Mouse (Mus musculus): ENCODE results near the gene Bnip3.

Gene Bnip3

DNA sequence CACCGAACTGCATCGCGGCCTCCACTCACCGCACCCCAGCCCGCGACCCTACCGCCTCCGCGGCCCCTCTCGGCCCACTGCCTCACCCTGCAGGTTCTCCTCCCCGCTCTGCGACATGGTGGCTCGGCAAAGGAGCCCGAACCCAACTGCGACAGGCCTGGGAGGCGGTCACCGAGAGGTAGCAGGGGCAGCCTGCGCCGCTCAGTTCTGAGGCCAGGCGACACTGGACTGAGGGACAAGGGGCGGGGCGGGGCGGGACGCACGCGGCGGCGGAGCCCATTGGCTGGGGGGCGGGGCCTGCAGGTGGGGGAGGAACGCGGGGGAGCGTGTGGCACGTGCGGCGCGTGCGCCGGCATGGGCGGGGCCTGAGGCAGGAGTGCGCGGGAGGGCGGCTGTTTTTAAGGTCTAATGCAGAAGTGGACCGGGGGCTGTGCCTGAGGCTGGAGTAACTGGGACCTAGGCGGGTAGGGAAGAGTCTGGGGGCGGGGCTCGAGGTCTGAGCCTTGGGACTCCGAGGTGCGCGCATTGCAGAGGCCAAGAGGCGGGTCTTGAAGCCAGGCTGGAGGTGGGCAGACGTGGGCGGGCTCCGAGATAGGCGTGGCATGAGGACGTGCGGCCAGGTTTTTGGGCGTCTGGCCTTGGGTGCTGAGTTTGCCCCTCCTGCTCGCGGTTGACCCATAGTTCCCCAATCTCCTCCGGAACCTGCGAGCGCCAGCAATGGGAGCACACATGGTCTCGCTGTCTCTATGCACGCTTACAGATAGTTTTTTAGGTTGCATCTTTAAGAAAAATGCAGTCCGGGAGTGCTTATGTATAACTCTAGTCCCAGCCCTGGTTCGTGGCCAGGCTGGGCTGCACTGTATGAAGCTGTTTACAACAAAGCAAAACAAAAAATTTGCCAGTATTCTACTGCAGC is at the start of gene Bnip3:
Bnip3 (minus strand) TSS at position 243 of the 916 bp plus-strand sequence.
- ChIA-PET POLR2A (interaction anchor here in 3 of 4 experiments (0.8 to 3.0 kb wide), 15 partner anchors 10 to 1473 kb away, joined by 3 to 29 read pairs (median 4); partner anchors contain the start of genes Mapk1ip1 (in 2 of the 3) and Ppp2r2d (in 2 of the 3)), CTCF (interaction anchor here in 3 of 4 experiments (0.6 to 1.8 kb wide), 9 partner anchors 10 to 69 kb away, joined by 3 to 10 read pairs (median 3); no protein-coding TSS in a partner anchor)

DNA sequence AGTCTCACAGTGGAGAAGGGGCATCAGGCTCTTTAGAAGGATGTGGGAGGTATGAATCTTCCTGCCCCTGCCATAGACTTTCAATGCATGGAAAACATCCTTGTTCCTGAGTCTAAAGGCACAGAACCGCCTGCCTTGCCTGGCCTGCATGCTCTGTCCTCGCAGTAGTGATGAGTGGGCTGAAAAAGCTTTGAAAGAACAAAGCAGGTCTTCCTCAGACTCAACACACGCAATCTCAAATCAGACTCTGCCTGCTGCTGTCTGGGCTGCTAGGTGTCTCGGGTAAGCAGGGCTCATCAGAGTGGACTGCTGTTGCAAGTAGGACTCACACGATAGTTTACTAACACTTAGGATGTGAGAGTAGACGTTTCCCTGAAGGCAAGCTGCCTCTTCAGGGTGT is 47.8 kb upstream of the Bnip3 start:
- CTCF ChIA-PET: no interaction called here
- POLR2A ChIA-PET: no interaction called here

DNA sequence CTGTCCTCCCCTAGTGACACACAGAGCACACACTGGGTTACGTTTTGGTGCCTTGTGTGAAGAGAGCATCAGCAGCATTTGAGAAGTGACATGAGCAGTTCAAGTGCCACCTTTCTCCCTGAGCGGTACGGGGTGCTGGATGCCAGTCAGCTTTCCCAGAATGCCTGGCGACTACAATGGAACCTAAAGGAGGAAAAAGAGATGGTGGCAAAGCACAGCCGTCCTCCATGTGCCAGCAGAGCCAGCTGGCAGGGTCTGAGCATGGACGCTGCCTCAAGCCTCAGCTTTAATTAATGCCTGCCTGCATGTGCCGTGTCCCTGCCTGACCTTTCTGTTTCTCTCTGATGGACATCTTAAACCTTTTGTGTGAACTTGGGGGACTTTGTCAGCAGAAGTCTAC is 46.5 kb upstream of the Bnip3 start:
- POLR2A ChIA-PET: no interaction called here

GRCm38 (mm10) chr7:138948309-138948708 is 39.0 kb upstream of the Bnip3 start:
- ChIA-PET CTCF (no interaction called here), POLR2A (no interaction called here)

More for the DNA sequence above, 46.5 kb upstream of the Bnip3 start:
- CTCF ChIA-PET: no interaction called here

DNA sequence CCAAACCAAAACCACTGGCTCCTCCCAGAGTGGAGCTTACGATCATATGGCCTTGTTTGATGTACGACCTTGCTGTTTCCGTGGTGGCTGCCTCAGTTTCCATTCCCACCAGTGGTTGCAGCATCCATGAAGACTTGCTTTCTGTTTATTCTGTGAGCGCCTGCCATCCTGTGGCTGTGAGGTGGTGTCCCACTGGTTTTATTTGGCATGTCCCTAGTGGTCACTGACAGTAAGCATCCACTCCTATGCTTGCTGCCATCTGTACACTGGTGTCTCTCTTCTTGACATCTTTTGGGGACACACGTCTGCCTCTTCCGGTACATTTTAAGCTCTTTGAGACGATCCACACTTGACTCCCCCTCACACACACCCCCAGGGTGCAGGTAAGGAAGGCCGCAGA is 38.4 kb upstream of the Bnip3 start:
- ChIA-PET CTCF (no interaction called here), POLR2A (interaction anchor here in 1 of 4 experiments (0.6 kb wide), 1 partner anchor 1597 kb away, joined by 3 read pairs; no protein-coding TSS in a partner anchor)

DNA sequence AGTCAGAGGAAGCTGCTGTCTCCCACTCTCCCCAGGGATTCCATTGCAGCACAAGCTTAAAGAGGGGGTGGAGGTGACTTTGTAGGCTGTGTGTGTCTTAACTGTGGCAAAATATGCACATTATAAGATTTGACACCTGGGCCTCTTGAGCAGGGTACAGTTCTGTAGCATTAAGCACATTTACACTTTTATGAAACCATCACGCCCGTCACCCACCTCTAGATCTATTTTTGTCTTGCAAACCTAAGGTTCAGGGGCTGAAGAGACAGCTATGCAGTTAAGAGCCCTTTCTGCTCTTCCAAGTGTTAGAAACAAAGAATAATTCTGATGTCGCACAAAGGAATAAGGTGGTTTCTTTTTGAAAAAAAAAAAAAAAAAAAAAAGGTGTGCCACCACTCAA is 36.3 kb upstream of the Bnip3 start:
- POLR2A ChIA-PET: interaction anchor here in 1 of 4 experiments (0.7 kb wide), 2 partner anchors 99 to 697 kb away, joined by 4 read pairs; no protein-coding TSS in a partner anchor

GRCm38 (mm10) chr7:138942301-138942700 is 33.0 kb upstream of the Bnip3 start:
- CTCF ChIA-PET: interaction anchor here in 3 of 4 experiments (0.7 to 1.5 kb wide), 3 partner anchors 19 to 331 kb away, joined by 3 to 4 read pairs (median 3); no protein-coding TSS in a partner anchor
- POLR2A ChIA-PET: no interaction called here

More for the DNA sequence above, 36.3 kb upstream of the Bnip3 start:
- CTCF ChIA-PET: interaction anchor here in 1 of 4 experiments (1.0 kb wide), 1 partner anchor 22 kb away, joined by 3 read pairs; no protein-coding TSS in a partner anchor

GRCm38 (mm10) chr7:138941571-138941970 is 32.3 kb upstream of the Bnip3 start:
- CTCF ChIA-PET: interaction anchor here in 1 of 4 experiments (1.4 to 1.5 kb wide), 2 partner anchors 18 to 70 kb away, joined by 3 to 4 read pairs; no protein-coding TSS in a partner anchor
- POLR2A ChIA-PET: no interaction called here

DNA sequence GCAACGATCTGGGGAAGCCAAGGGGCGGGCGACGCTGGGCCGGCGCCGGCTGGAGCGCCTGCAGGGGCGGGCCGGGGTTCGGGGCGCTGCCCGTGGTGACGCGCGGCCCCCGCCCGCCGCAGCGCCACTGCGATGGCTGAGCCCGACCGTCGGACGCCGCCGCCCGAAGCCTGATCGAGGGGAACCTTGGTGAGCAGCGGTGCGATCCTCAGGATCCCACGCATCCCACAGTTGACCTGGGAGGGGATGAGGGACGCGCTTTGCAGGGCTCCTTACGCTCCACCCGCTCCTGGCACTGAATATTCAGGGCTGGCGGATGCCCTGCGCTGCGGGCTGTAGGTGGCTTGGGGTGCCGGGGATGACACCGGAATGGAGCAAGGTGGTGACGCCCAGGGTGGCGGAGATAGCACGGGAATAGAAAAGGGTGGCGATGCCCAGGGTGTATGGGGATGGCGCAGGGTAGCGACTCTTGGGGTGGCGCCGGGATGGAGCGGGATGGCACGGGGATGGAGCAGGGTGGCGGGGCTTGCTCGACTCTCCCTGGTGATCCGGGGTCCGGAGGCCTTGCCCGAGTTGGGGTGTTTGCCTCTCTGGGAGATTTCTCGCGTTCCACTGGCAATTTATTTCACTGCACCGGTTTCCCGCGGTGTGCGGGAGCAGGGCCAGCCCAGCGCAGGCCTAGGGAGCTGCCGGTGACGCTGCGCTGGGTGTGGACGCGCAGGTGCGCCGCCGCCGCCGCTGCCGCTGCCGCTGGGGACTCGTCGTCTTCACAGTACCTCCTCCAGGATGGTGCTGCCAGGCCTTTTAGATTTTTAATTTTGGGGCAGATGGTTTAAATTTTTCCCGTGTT is 31.5 kb upstream of the Bnip3 start, which contains the start of gene Jakmip3:
Jakmip3 (plus strand) TSS at position 119 of the 850 bp plus-strand sequence.
- ChIA-PET CTCF (interaction anchor here in 1 of 4 experiments (1.0 to 1.5 kb wide), 3 partner anchors 17 to 251 kb away, joined by 3 to 4 read pairs (median 3); no protein-coding TSS in a partner anchor), POLR2A (no interaction called here)

- ChIA-PET CTCF (interaction anchor here in 1 of 4 experiments (1.0 to 2.3 kb wide), 2 partner anchors 16 to 252 kb away, joined by 3 to 7 read pairs; no protein-coding TSS in a partner anchor), POLR2A (no interaction called here)
Observed at GRCm38 (mm10) chr7:138940256-138940611, 30.9 kb upstream of the Bnip3 start.

- CTCF ChIA-PET: interaction anchor here in 3 of 4 experiments (0.6 to 2.3 kb wide), 4 partner anchors 15 to 1374 kb away, joined by 3 to 7 read pairs (median 4); no protein-coding TSS in a partner anchor
- POLR2A ChIA-PET: no interaction called here
Observed at GRCm38 (mm10) chr7:138938991-138939390, 29.7 kb upstream of the Bnip3 start.

DNA sequence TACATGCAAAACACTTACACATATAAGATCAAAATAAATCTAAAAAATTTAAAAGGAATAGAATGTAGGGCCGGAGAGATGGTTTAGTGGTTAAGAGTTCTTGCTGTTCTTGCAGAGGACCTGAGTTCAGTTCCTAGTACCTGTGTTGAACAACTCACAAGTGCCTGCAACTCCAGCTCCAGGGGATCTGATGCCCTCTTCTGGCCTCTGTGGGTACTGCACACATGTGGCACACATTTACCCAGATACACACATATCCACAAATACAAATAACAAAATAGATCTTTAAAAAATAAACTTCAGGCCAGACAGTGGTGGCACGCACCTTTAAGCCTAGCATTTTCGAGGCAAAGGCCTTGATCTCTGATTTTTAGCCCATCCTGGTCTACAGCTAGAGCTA is 25.2 kb upstream of the Bnip3 start:
- ChIA-PET CTCF (interaction anchor here in 1 of 4 experiments (1.0 kb wide), 1 partner anchor 11 kb away, joined by 3 read pairs; no protein-coding TSS in a partner anchor), POLR2A (no interaction called here)

DNA sequence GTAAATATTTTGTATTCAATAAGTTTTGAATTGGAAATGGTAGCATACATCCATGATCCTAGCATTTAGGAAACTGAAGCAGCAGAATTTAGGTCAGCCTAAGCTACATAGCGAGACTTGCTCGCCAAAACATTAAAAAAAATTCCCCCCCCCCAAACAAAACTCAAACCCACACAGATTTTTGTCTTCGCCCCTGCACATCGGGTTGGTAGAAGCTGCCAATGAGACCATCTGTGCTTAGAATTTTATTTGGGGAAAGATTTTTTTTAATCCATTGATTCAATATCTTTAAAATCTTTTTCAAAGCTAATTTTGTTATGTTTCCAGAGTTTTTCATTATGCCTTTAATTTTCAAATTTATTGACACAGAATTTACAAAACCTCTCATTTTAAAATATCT is 19.1 kb upstream of the Bnip3 start:
- ChIA-PET CTCF (interaction anchor here in 2 of 4 experiments (0.6 to 1.3 kb wide), 2 partner anchors 194 to 218 kb away, joined by 4 read pairs; no protein-coding TSS in a partner anchor), POLR2A (interaction anchor here in 2 of 4 experiments (0.6 to 1.6 kb wide), 3 partner anchors 8 to 373 kb away, joined by 3 to 5 read pairs (median 5); no protein-coding TSS in a partner anchor)

DNA sequence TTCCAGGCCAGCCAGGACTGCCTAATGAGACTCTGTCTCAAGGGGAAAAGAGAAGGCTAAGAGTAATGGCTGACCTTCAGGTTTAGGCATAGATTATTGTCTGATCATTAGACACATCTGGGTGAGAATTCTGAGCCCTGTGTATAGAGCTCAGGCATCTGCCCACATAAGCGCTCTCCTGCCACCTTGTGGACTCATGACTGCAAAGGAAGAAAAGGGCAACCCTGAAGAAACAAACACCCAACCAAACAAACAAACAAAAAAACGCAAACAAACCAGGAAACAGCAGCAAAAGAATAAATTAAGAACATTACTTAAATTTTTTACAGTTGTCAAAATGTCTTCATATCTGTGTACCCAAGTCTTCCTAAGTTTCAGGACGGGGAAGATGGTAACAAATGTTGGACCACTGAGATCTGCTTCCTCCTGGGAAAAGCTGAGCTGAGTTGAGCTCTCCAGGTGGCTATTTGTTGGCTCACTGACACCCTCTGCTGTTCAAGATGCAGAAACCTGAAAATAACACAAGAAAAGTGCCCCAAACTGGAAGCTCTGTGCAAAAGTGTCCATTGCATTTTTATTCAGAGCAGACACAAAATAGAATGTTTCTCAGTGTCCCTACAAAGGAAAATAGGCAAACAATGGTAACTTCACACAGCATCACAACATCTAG is 14.6 kb upstream of the Bnip3 start:
- ChIA-PET POLR2A (interaction anchor here (0.7 to 2.2 kb wide), 15 partner anchors 14 to 92 kb away, joined by 3 to 7 read pairs (median 4); partner anchors contain the start of genes Mapk1ip1 (in 2 of the 4) and Ppp2r2d (in 2 of the 4)), CTCF (interaction anchor here (0.5 to 3.9 kb wide), 70 partner anchors 11 to 1446 kb away, joined by 3 to 110 read pairs (median 4); partner anchors contain the start of genes Dpysl4 (in 2 of the 4), Mapk1ip1 (in 2 of the 4), Ppp2r2d (in 2 of the 4) and Tcerg1l (in 1 of the 4))

DNA sequence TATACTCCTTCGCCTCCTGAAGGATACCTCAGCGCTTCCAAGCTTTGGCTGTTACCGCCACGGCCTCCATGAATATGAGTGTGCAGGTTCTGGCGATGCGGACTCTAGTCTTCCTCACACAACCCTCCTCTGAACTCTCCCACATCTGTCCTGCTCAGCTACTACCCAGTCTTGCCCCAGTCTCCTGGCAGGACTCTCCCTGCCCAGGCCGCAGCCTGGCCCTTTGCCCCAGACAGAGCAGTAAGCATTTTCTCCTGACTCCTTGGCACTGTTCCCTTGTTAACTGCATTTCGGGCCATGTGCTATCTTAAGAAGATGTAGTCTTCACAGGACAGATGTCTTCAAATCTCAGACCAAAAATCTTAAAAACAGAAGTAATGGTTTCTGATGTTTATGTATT is 12.3 kb upstream of the Bnip3 start:
- ChIA-PET CTCF (interaction anchor here in 1 of 4 experiments (1.0 to 3.9 kb wide), 3 partner anchors 66 to 147 kb away, joined by 3 to 110 read pairs (median 3); no protein-coding TSS in a partner anchor), POLR2A (interaction anchor here in 2 of 4 experiments (0.9 to 1.3 kb wide), 2 partner anchors 71 to 76 kb away, joined by 3 read pairs; partner anchors contain the start of genes Mapk1ip1 (in 1 of the 2) and Ppp2r2d (in 1 of the 2))

GRCm38 (mm10) chr7:138919156-138919944 is 10.0 kb upstream of the Bnip3 start:
- ChIA-PET POLR2A (interaction anchor here in 3 of 4 experiments (0.8 to 2.1 kb wide), 9 partner anchors 8 to 73 kb away, joined by 3 to 11 read pairs (median 3); partner anchors contain the start of genes Mapk1ip1 (in 1 of the 3) and Ppp2r2d (in 1 of the 3)), CTCF (interaction anchor here (0.6 to 1.7 kb wide), 14 partner anchors 9 to 1310 kb away, joined by 3 to 6 read pairs (median 3); no protein-coding TSS in a partner anchor)

- ChIA-PET CTCF (no interaction called here), POLR2A (interaction anchor here in 2 of 4 experiments (0.6 to 1.3 kb wide), 2 partner anchors 63 to 98 kb away, joined by 3 to 5 read pairs; no protein-coding TSS in a partner anchor)
Observed at GRCm38 (mm10) chr7:138913616-138914015, 4.3 kb upstream of the Bnip3 start.

Data from embryonic stem cell, embryonic (primary cell).